Mouse (Mus musculus) spleen, adult 18-20 months (tissue): ENCODE data around the gene Ldah.

Experiments
- DNase-seq, 2 experiments: peaks; one replicate each; pipeline ENCODE4 v3.0.0; 2022; ENCODE audit warnings: mixed read lengths in 2 of 2

Ldah gene

DNA sequence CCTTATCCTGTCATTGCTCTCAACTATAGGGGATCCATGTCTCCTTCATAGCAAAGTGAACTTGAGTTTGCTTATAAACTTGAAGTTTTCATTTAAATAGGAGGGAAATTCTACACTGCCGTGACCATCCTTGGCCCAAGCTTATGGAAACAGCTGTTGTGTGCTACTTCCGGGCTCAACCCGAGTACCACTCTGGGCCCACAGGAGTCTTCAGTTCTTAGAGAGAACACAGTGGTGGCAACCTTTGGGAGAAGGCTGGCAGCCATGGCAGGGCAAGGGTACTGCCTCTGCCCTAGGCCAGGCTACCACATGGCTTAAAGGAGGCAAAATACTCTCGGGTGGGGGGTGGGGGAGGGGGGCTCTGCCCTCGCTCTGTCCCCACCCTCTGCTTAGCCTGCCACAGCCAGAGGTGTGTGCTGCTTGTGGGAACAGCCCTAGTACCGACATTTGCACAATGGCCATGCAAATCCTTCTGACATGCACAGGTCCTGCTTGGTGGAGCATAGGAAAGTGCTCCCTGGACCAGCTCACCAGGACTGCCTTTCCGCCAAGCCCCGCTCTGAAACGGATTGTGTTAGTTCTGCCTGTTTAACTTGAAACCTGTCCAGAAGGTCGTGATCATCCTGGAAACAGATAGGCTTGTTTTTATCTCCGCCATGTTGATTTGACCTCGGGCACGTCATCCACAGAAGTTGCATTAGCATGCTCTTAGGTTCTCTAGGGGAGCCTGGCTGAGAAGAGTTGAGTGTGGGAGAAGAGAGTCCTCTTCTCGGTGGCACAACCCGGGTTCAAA is 73.5 kb downstream of the Ldah start:
- DNase-seq, result no peak

DNA sequence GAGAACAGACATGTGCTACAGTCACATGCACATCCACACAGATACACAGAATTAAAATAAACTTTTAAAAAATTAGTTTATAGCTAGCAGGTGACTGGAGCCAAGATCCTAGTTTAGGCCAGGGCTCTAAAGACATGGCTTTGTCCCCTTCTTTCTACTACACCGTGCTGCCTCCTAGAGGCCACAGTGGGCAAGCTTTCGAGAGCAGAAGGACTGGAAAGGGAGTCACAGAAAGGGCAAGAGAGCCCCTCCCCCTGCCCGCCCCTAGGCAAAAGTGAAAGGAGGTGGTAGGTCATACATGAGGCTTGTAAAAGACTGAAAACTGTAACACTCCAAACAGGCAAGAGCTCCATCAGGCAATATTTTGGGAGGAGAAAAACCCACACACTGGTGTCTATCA is 80.1 kb downstream of the Ldah start:
- no peak for DNase-seq

DNA sequence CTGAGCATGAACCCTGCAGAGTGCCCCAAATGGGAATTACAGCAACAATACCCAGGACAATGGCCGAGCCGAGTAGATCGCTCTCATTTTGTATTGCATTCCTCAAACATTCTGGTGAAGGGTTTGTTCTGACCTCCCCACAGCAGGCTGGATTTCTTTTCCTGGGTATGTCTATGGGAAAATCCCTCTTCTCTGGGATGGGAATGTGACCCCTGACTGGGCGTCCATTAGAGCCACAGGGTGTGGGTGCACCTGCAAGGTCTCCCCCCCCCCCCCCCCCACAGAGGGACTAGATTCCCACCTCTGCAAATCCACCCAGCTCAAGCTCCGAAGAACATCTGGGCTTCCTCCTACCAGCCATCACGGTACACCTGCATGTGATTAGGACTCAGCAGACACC is 81.2 kb downstream of the Ldah start:
- DNase-seq, result no peak

- DNase-seq, result no peak
Measured at GRCm38 (mm10) chr12:8289499-8289898, 81.6 kb downstream of the Ldah start.

- no peak for DNase-seq
Measured at GRCm38 (mm10) chr12:8291157-8291853, 83.4 kb downstream of the Ldah start.

GRCm38 (mm10) chr12:8295307-8295913 is 87.5 kb downstream of the Ldah start:
- no peak for DNase-seq

DNA sequence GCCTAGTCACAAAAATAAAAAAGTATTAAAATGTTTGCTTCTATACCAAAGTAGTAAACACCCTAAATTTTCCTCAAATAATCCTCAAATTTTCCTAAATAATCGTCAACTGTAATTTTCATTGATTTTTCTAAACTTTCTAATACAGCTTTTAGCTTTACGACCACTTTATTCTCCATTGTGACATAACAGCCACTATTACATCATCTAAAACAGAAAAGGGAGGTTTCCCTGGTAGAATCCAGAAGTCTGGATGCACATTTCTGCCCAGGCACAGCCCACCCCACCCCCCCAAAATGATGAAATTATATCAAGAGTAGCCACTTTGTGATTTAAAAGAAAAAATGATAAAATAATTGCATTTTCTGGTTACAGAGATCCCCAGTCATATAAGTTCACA is 88.2 kb downstream of the Ldah start:
- no peak for DNase-seq

- DNase-seq, result no peak
Measured at GRCm38 (mm10) chr12:8297586-8298214, 89.8 kb downstream of the Ldah start.

- no peak for DNase-seq
Measured at GRCm38 (mm10) chr12:8298361-8299142, 90.6 kb downstream of the Ldah start.

DNA sequence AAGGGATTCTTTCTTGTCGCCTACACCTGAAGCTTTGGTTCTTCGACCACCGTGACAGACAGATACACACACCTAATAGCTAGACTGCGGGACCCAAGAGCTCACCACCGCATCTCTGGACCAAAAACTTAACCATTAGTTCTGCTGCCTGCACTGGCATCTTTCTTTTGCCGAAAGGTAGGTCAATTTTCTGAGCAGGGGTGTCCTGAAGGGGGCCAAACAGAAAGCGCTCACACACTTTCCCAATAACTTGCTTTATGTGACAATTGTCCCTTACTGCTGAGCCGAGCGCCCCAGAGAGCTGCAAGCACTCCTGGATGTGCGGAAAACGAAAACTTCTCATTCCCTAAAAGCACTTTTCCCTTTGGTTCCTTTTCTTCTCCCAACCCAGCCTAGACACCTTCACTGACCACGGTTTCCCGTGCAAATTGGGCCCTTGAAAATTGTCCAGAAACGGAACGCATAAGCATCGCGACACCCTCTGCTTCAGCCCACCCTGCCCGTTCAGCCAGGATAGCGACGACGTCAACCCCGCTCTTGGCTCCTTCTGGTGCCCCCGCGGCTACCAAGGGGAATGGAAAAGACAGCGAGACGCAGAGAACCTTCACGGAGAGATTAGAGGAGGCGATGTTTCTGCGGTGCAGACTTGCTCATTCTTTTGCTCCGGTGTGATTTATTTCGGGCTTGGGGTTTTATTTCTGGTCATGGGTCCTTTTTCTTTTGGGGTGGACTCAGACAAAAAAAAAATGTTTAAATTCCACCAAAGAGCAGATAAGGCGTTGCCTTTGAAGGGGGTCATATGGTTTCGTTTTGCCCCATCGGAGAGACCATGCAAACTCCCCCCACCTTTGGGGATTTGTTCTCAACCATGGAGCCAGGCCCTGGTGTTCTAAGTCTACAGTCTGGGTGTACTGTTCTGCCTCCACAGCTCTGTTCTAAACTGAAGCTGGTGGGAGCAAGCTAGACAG is 91.5 kb downstream of the Ldah start:
- DNase-seq, result no peak

DNA sequence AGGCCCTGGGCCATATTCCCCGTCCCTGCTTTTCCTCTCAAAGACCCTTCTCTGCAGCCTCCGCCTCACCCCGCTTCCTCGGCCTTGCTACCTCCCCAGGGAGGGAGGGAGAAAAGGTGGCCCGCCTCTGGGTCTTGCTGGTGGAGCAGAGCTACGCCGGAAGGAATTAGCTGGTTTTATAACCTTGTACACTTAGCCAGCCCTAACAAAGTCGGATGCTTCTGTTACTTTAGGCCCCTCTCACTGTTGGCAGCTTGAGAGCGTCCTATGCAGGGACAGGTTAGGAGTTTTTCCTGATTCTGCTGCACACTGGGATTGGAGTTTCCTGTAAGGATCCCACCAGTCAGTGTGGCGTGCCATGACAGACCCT is 92.2 kb downstream of the Ldah start:
- no peak for DNase-seq

GRCm38 (mm10) chr12:8300521-8300920 is 92.6 kb downstream of the Ldah start:
- no peak for DNase-seq

- DNase-seq, result no peak
Measured at GRCm38 (mm10) chr12:8301011-8301814, 93.3 kb downstream of the Ldah start.

- no peak for DNase-seq
Measured at GRCm38 (mm10) chr12:8301841-8302431, 94.0 kb downstream of the Ldah start, which contains the start of gene Gdf7. Gdf7 (minus strand) TSS chr12:8301954.

- DNase-seq, result no peak
Measured at GRCm38 (mm10) chr12:8305258-8305657, 97.4 kb downstream of the Ldah start.

DNA sequence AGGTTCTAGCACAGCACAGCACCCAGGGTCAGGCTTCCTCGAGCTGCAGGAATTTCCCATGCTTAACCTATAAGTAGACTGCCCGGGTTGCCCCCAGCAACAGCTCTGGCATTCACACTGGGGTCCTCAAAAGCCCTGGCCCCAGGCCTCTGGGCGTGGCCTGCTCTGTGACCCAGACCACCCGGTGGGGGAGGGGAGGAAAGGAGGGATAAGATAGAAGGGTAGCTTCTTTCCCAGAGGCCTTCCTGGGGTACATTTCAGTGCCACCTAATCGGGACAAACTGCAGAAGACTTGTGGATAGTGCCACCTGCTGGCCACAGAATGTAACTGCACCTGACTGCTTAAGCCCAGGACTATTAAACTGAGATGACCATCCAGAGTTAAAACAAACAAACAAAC is 98.5 kb downstream of the Ldah start:
- peak in 1 of 2 experiments; percentile 59 for DNase-seq

DNA sequence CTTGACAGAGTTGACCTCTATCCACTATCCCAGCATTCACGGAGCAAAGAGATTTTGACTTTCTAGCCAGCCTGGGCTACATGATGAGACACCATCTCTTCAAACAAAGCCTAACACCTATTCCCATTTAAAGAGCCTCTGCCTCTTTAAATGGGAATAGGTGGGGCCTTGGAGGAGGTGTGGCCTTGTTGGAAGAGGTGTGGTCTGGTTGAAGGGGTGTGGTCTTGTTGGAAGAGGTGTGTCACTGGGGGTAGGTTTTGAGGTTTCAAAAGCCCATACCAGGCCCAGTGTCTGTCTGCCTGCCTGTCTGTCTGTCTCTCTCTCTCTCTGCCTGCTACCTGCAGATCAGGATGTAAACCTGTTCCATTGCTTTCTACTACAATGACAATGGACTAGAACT is 99.0 kb downstream of the Ldah start:
- no peak for DNase-seq

- DNase-seq, result no peak
Measured at GRCm38 (mm10) chr12:8310992-8311391, 103.1 kb downstream of the Ldah start.

GRCm38 (mm10) chr12:8312266-8312665 is 104.4 kb downstream of the Ldah start:
- DNase-seq, result no peak

DNA sequence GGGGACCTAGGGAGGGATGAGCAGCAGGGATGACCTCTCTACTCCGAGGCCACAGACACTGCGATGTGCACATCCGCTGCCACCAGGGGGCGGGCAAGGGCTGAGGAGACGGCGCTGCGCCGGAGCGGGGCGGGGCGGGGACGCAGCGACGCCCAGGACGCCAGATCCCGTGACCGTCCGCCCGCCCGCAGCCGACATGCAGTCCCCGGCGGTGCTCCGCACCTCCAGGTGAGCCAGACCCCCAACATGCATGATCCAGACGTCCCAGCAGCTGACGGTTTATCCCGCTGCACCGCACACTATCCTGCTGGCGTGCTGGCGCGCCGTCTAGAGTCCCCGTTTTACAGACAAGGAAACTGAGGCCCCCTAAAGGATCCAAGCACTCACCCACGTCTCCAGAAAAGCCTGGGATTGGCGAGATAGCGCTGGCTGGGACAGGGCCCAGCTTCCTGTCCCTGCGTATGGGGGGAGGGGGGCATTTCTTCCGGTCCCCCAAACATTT is 105.4 kb downstream of the Ldah start, which contains the start of gene Hs1bp3:
Gene Hs1bp3, plus strand, starts transcription at position 163 of the 502 bp plus-strand sequence.
- DNase-seq, result peak; percentile 74 to 89
